Mouse (Mus musculus): ENCODE data around the gene Sh2d5.

Sh2d5 gene

GRCm38 (mm10) chr4:138259482-138259881 lies 9.3 kb downstream of the Sh2d5 start:
- in situ Hi-C loops (cut with MboI, MseI): no loop called here

GRCm38 (mm10) chr4:138261843-138262681 lies 11.9 kb downstream of the Sh2d5 start:
- in situ Hi-C loops (cut with MboI, MseI): no loop called here

DNA sequence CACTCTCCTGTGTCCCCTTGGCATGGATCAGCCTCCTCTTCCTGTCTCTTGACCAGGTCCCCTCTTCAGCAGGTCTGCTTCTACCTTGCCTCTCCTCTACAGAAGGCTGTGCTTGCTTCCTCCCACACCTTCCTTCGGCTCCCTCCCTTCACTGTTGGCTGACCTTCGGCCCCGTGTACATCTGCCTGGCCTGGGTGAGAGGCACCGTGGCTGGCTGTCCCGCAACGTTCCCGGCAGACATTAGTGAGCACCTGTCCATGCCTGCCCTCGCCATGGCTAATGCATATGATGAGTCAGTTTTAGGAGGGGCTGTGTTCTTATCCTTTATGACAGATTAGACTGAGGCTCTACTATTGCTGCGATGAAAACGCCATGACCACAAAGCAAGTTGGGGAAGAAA lies 17.7 kb downstream of the Sh2d5 start:
- in situ Hi-C loops (cut with MboI, MseI): no loop called here

DNA sequence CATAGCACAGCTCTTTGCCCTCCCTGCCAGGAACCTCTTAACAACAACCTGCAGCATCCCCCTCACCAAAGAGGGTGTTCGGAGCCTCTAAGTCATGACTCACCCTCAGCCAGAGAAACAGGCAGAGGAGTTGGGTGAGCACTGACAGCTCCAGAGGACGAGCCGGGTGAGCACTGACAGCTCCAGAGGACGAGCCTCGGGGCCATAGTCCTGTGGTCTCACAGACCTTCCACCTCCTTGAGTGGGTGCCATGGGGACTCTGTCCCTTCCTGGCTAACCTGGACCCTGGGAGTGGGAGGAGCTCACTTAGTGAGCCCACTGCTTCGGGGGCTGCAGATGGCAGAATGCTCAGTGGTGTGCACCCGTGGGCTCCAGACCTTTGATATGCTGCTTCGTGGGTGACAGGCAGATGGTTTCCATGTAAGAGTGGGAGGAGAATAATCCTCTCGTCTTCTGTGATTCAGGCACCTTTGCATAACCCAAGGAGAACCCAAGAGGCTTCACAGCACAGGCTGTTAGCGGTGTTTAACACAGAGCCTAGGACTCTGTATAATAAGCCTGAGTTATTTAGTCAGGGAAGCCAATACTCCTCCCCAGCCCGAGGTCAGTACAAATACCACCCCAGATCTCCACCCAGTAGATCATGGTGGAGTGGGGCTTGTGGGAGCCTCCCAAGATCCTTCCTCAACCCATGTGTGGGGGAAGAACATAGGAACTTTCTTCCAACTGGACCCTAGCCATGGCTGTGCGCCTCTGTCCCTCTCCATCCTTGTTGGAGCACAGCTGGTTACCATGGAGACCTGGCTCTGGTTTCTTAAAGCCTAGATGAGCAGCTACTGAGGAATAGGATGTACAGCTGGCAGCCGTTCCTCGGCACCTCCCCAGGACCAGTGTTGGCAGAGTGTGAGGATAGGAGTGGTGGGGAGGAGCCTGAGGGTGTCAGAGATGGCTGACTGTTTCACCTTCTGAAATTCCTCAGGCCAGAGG lies 22.1 kb downstream of the Sh2d5 start:
- in situ Hi-C loops (cut with MboI, MseI): no loop called here

DNA sequence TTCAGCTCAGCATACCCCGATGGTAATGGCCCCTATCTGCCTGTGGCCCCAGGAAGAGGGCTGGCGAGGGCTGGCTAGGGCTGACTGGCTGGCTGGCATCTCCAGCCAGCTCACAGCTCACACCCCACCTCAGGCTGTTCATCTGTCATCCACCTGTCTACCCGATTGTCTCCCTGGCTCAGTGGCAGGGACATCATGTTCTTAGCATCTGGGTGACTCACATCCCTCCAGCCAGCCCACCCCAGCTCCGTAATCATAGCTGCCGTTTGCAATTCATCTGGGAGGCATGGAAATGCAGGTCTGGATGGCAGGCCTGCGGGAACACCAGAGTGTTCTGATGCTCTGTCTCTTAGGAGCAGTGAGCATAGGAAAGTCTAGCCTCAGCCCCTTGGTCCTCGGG lies 28.1 kb downstream of the Sh2d5 start:
- in situ Hi-C loops (cut with MboI, MseI): loop anchor here in 1 of 2 experiments (25.0 kb wide), 1 partner anchor 441 kb away; no protein-coding TSS in a partner anchor

DNA sequence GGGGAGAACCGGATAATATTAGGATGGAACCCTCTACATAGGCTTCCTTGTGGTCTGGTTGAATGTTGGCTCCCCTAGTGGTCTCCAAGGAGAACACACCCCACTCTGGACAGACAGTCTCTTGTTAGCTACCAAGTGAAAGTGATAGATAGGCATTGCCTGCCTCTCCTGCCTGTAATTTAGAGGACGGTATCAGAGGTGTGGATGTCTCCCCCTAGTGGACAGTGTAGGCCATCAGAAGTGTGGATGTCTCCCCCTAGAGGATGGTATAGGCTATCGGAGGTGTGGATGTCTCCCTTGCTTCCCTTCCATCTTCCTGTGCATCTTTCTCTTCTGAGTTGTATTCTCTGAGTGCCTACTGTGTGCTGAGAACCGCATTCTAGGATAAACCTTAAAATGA lies 32.6 kb downstream of the Sh2d5 start:
- in situ Hi-C loops (cut with MboI, MseI): loop anchor here in 1 of 2 experiments (25.0 kb wide), 1 partner anchor 446 kb away; no protein-coding TSS in a partner anchor

GRCm38 (mm10) chr4:138286411-138286810 lies 36.2 kb downstream of the Sh2d5 start:
- in situ Hi-C loops (cut with MboI, MseI): loop anchor here in 1 of 2 experiments (25.0 kb wide), 1 partner anchor 449 kb away; no protein-coding TSS in a partner anchor

GRCm38 (mm10) chr4:138288691-138289090 lies 38.5 kb downstream of the Sh2d5 start:
- in situ Hi-C loops (cut with MboI, MseI): loop anchor here in 1 of 2 experiments (25.0 kb wide), 1 partner anchor 451 kb away; no protein-coding TSS in a partner anchor

DNA sequence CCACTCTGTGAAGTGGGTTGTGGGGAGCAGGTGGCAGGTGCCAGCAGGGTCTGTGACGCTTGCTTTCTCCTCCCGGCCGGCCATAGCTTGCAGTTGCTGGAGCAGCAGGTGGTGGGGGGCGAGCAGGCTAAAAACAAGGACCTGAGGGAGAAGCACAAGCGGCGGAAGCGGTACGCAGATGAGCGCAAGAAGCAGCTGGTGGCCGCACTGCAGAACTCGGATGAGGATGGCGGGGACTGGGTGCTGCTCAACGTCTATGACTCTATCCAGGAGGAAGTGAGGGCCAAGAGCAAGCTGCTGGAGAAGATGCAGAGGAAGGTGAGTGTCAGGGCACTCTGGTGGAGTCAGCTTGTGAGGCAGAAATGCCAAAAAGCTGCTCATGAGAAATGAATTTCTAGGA lies 41.8 kb downstream of the Sh2d5 start:
- in situ Hi-C loops (cut with MboI, MseI): loop anchor here in 1 of 2 experiments (25.0 kb wide), 1 partner anchor 455 kb away; no protein-coding TSS in a partner anchor

DNA sequence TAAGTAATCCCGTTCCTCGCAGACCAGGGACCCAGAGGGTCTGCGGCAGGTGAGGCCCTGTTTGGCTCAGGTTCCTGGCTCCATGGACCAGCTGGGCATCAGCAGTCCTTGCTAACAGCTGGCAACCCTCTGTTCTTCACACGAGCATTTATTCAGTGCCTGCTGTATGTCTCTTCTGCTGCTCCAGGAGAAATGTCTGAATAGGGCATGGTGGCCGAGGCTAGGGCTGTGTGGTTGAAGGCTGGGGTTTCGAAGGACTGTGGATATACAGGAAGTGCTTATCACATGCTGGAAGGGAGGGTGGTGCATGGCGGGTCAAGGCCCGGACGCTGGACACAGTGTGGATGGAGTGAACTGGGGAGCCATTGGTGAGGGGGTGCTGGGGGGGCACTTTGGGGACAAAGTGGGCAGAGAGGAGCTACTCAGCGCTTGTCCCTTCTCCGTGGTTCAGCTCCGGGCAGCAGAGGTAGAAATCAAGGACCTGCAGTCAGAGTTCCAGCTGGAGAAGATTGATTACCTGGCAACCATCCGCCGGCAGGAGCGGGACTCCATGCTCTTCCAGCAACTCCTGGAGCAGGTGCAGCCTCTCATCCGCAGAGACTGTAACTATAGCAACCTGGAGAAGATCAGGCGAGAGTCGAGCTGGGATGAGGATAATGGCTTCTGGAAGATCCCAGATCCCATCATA lies 43.2 kb downstream of the Sh2d5 start:
- in situ Hi-C loops (cut with MboI, MseI): loop anchor here in 1 of 2 experiments (25.0 kb wide), 1 partner anchor 456 kb away; no protein-coding TSS in a partner anchor

- in situ Hi-C loops (cut with MboI, MseI): loop anchor here in 1 of 2 experiments (25.0 kb wide), 1 partner anchor 457 kb away; no protein-coding TSS in a partner anchor
Measured at GRCm38 (mm10) chr4:138293949-138294550, 43.8 kb downstream of the Sh2d5 start.

DNA sequence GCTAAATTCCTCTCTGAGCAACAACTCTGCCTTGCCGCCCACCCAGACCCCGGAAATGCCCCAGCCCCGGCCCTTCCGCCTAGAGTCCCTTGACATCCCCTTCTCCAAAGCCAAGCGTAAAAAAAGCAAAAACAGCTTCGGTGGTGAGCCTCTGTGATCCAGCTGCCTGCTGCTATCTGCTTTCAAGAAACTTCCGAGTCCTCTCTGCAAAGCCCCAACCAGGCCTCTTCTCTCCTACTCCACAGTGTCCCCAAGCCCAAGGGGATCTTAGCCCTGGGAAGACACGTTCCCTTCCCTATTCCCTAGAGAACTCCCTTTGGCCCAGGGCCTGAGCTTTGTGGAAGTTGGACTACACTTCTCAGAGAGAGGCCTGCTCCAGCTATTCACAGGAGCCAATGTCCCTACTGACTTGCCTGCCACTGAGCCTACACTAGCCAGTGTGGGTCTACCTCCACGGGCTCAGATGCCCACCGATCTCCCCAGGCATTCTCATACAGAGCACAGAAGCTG lies 51.1 kb downstream of the Sh2d5 start:
- in situ Hi-C loops (cut with MboI, MseI): no loop called here

- in situ Hi-C loops (cut with MboI, MseI): no loop called here
Measured at GRCm38 (mm10) chr4:138303011-138303410, 52.8 kb downstream of the Sh2d5 start.

GRCm38 (mm10) chr4:138303742-138304141 lies 53.5 kb downstream of the Sh2d5 start:
- in situ Hi-C loops (cut with MboI, MseI): no loop called here

DNA sequence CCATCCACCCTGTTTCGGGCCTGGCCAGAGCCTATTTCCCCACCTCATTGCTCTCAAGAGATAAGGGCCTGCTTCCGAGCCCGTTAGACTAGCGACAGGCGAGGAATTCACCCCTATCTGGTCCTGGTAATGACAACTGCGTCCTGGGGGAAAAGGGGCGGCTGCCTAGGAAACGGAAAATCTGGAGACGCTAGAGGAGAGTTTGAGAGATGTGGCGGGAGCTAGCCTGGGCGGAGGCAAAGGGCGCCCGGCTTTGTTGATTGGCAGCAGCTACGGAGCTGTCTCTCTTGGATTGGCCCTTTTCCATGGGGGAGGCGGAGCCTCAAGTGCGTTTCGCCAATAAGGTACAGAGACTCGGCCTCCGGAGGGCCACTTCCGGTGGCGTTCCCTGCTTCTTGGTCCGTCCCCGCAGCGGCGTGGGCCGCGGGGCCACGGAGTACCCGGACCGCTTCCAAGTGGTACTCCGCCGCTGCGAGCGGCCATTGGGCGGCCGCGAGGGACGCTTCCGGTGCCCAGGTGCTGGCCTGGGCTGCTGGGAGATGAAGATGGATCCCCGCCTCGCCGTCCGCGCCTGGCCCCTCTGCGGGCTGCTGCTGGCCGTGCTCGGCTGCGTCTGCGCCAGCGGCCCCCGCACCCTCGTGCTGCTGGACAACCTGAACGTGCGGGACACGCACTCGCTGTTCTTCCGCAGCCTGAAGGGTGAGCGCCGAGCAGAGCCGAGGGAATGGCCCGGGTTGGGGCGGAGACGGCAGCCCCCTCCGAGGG lies 54.3 kb downstream of the Sh2d5 start, which contains the start of gene Ddost:
Ddost (plus strand) TSS at position 391 of the 765 bp plus-strand sequence.
- in situ Hi-C loops (cut with MboI, MseI): no loop called here

DNA sequence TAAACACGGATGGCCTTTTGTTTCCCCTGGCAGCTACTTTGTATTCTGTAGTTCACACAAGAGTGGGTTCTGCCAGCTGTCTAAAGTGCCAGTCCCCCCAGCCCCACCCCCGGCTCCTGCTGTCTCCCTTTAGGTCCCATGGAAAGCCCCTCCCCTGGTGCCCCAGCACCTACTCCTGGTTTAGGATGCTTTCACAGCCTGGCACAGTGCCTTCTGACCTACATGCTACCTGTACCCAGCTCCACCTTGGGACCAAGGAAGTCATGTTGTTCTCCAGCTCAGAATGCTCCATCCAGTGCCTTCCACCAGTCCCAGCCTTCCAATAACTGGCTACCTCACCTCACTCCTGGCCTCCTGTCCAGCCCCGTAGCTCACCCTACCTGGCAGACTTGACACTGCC lies 56.8 kb downstream of the Sh2d5 start:
- in situ Hi-C loops (cut with MboI, MseI): no loop called here

DNA sequence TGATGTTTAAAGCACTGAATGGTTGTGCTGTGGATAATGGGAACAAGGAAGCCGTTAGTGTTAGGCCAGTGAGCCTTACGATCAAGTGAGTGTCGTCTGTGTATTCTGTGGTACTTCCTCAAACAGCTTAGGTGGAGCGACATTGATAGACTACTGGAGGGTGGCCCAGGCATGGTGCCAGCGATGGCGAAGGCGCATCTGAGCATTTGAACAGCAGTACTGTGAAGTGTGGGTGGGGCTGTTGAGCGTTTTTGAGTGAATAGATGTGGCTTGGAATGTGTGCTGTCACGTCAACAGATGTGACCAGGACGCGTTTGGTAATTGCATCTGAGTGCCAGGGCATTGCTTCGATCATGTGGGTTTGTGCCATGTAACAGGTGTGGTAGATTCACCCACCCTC lies 57.5 kb downstream of the Sh2d5 start:
- in situ Hi-C loops (cut with MboI, MseI): no loop called here

DNA sequence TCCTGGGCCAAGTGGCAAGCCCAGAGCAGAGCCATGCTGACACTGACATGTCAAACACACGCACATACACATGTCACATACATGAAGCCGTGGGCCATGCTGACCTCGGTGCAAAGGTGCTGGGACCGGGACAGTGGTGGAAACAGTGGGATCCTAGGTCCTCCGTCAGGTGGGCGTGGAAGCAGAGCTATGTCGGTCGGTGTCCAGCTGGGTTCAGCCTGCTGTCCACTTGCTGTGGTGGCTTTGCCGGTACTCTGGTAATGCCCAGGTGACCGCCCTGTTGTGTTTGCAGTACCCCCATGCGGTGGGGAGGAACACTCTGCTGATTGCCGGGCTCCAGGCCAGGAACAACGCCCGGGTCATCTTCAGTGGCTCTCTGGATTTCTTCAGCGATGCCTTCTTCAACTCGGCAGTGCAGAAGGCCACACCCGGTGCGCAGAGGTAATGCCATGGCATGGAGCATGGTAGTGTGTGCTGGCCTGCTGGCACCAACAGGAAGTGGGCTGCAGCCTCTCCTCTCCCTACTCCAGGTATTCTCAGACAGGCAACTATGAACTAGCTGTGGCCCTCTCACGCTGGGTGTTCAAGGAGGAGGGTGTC lies 60.2 kb downstream of the Sh2d5 start:
- in situ Hi-C loops (cut with MboI, MseI): loop anchor here in 1 of 2 experiments (10.0 kb wide), 1 partner anchor 554 kb away; the partner anchor contains the start of gene Pla2g5

Data from T-helper 17 cell (primary cell).